Mouse (Mus musculus) ovary, postnatal 10 days (tissue): ENCODE data around the gene Hey2.

ENCODE experiments used
- DNase-seq: peaks from one replicate; pipeline ENCODE4 v3.0.0; 2022; ENCODE audit warnings: low spot score

Hey2 gene

DNA sequence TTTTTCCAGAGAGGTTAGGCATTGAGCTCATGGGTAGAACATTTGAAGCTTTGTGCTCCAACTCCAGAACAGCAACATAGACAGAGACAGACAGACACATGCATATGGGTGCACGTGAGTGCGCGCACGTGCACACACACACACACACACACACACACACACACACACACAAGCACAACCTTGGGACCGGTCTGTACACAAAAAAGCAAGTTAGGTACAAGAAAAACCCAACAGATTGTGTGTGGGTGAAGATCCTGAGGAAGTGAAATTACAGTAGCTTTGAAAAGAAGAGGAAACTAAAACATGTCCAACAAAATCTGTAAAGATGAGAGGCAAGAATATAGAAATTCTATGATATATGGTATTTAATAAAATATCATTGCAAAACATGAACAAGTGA lies 53.1 kb downstream of the Hey2 start:
- DNase-seq: no peak

DNA sequence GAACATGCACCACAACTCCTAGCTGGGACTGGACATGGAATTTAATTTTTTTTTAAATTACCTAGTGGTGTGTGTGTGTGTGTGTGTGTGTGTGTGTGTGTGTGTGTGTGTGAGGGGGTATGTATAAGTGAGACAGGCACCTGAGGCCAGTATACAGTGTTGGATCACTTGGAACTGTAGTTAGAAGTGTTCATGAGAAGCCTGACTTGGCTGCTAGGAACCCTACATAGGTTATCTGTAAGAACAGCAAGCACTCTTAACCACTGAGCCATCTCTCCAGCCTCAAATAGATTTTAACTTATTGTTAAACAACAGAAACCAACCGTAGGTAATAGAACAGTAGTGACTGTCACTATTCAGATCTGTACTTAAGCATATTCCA lies 54.3 kb downstream of the Hey2 start:
- DNase-seq: no peak

DNA sequence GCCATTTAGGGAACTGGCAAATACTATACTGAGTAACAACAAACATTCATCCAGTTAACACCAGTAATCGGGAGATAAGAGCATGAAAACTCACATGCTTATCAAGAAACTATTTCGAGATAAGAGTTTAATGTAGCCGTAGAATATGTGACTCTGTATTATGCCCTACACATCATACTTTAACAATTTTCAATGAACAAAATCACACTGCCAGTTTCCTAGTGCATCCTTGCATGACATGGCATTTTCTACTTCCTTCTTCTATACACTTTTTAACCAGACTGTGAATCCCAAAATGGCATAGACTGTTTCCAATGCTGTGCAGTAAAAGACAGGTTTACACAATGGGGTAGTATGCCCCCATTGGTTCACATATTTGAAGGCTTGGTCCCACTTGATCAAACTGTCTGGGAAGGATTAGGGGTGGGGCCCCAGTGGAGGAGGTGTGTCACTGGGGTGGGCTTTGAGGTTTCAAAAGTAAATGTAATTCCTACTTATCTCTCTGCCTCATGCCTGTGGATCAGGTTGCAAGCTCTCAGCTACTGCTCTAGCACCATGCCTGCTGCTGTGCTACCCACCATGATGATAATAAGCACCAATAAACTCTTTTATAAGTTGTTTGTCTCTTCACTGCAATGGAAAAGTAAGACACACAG lies 54.8 kb downstream of the Hey2 start:
- no peak for DNase-seq

DNA sequence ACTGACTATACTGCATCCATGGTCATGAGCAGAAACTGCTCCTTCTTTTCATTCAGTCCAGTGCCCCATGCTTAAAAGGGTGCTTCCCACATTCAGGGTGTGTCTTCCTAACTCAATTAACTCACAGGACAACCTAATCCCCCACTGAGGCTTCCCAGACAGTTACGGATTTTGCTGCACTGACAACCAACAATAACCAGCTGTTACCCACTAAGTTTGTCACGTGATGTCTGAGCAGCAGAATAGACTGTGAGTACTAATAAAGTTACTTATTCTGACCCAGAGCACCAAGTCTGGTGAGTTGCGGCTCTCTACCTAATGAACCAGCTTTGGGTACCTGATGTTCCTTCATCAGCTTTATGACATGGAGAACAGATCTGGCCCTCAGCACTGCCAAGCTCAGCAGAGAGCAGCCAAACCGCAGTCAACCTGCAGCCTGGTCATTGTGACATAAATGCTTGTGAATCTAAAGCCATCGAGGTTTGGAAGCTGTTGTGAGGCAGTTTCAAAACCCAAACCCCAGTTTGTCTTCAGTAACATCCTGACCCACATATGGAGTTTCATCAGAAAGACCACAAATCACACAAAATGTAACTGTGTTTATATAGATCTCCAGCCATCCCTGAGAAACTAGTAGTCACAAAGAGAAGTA lies 56.4 kb downstream of the Hey2 start:
- no peak for DNase-seq
